Mouse (Mus musculus): ENCODE data around the gene Ankrd13b. TPM values are rescaled to one million over a fixed set of nuclear protein-coding genes. Genes with fewer than 3 reads are reported as not detected.

The Ankrd13b gene
- total RNA-seq, 4 experiments from 2014 or later, result 7.5 to 11.6 (median 9.9) TPM

DNA sequence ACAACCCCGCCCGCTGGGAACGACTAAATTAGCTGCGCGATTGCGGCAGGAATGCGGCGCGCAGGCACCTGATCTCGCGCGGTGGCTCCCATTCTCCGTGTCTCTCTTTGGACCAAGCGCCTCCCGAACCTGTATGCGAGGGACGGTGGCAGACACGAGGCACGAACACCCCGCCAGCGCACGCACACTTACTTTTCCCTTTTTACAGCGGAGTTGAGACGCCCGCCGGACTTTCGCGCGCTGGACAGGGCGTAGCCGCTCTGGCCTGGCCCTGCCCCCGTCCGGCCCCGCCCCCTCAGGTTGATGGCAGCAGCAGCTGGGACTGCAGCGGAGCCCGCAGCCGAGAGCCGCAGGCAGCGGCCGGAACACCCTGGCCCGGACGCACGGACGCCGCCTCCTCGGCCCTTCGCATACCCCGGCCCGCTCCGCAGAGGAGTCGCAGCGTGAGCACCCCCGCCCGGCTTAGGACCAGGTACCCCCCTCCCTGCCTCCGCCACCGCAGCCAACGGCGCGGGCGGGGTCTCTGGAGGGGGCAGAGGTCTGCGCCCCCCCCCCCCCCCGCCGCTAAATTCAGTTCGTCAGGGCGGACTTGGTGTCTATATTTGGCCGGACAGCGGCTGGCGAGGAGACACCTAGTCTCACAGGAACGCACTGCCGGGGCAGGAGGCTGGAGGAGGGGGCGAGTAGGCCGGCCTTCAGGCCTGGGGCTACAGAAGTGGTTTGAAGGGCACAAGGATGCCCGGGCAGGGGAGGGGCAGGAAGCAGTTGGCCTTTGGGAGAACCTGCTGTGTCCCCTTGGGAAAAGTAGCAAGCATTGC, 27.0 kb downstream of the Ankrd13b start, which contains the start of gene Coro6:
Coro6 (plus strand) TSS at position 129 of the 818 bp plus-strand sequence.
- peak; percentile 80 for DNase-seq (ENCODE audit: low spot score)

GRCm38 (mm10) chr11:77461856-77462255, 27.6 kb downstream of the Ankrd13b start:
- no peak for DNase-seq (ENCODE audit: low spot score)

DNA sequence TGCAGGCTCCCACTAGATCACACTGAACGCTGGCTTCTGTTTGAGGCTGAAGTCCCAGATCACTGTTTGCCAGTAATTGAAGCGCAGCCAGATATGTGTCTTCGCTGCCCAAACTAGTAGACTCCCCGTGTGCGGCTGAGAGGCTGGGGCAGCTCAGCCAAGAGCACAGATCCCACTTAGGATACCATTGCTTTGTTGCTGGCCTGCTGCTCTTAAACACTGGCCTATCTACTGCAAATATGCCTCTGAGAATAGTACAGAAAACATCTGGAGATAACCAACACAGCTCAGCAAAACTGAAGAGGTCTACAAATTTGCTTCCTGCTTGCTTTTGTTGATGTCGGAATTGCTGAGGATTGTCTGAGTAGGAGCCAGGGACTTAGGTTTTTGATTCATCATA, 32.6 kb downstream of the Ankrd13b start:
- DNase-seq (ENCODE audit: low spot score), result no peak

GRCm38 (mm10) chr11:77455770-77456510, 33.5 kb downstream of the Ankrd13b start:
- no peak for DNase-seq (ENCODE audit: low spot score)

DNA sequence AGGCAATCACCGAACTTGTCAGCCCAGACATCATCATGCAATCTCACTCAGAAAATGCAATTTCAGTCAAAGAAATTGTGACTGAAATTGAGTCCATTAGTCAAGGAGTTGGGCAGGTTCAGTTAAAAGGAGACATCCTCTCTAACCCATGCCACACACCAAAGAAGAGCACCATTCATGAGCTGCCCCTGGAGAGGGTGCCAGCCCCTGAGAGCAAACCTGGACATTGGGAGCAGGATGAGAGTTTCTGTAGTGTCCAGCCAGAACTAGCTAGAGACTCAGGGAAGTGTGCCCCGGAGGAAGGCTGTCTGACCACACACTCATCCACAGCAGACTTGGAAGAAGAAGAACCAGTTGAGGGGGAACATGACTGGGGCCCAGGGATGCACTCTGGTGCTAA, 36.1 kb downstream of the Ankrd13b start:
- DNase-seq (ENCODE audit: low spot score), result no peak

DNA sequence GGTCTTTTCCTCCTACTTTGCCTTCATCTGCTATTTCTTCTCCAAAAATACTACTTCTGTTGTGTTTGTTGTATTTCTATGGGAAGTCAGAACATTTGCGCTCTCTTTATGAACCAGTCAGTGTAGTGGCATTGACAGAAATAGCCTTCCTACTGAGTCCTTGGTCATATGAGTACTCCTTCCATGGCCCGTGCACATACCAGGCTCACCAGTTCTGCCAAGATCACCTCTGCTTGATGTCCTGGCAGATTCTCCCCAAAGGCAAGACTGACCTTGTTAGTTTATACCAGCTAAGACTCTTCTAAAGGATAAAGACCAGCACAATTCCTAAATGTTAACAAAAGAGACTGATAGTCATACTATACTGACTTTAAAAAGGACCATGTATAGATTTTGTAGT, 37.8 kb downstream of the Ankrd13b start:
- no peak for DNase-seq (ENCODE audit: low spot score)

DNA sequence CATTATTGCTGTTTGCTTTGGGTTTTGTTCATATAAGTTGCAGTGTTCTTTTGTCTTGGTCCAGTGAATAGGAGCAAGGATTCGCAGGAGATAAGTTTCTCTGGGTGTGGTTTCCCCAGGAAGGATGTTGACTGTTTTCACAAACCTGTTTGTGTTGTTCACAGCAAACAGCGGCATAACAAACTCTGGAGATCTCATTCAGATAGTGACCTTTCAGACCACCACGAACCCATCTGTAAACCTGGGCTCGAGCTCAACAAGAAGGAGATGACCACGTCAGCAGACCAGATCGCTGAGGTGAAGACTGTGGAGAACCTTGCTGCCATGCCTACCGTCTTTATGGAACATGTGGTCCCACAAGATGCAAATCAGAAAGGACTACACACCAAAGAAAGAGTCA, 40.3 kb downstream of the Ankrd13b start:
- no peak for DNase-seq (ENCODE audit: low spot score)

- DNase-seq (ENCODE audit: low spot score), result peak; percentile 87
These were observed 42.8 kb downstream of the Ankrd13b start for GRCm38 (mm10) chr11:77446628-77447041.

- peak; percentile 90 for DNase-seq (ENCODE audit: low spot score)
These were observed 44.5 kb downstream of the Ankrd13b start for GRCm38 (mm10) chr11:77444939-77445338.

DNA sequence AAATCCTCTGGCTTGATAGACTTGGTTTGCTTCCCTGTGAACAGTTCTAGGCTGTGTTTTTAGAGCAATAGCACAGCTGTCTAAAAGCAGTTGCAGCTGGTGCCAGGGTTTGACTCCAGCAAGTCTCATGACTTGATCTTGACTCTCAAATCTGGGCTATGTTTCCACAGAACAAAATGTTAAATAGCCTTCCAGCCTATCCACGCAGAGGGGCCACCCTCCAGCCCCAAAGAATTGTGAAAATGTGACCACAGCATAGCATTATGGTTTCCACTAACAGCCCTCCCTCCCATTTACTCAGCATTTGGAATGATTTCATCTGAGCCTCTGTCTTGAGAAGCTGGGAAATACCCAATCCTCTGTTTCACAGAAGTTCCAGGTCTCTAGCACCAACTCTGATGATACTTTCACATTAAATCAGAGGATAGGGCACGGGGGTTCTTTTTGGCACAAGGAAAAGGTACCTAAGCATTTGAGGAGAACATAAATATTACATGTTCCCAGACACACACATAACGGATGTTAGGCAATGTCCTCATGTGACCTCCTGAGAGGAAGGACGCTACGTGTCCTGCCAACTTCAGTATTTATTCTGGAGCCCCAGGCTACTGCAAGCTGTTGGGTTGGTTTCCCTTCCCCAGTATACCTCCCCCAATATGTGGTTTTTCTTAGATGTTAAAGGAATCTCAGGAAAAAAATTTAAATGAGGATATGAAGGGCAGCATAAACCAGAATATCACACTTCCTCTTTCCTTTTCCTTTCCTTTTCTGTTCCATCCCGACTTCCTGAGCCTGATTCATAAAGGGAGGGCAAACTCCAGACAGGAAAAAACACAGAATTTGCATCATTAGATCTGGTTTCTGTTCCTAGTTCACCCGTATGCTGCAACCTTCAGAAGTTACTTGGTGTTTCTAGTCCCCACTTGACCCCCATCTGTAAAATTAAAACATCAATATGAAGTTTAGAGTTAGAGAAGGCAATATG, 47.0 kb downstream of the Ankrd13b start:
- peak; percentile 91 for DNase-seq (ENCODE audit: low spot score)

DNA sequence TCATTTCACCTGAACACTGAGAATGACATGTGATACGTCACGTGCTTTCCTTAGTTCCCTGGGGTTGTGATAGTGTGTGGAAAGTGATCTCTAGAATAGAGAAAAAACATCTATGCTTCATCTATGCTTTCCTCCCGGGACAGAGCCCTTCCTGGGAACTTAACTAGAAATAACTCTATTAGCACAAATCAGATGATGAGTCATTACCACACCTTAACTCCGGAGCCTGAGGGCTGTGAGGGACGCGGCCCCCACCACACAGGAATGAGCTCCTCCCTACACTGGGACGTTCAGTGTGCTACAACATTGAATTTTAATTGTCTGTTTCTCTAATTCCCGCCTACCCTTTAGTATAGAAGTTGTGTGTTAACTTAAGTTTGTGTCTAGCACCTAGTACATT, 48.5 kb downstream of the Ankrd13b start:
- no peak for DNase-seq (ENCODE audit: low spot score)

DNA sequence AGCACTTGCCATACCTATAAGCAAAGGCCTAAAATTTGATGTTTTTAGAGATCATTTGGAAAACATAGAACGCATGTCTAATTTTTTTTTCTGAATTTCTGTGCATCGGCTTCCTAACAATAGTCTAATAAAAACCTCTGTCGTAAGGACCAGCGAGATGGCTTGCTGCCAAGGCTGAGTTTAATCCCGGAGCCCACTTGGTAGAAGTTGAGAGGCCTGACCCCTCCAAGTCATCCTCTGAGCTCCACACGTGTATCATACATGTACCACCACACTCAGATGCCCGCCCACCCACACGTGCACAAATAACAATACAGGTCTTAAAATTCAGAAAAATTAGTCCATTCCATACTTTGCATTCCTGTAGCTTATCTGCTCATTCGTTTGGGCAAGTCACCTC, 49.4 kb downstream of the Ankrd13b start:
- no peak for DNase-seq (ENCODE audit: low spot score)

DNA sequence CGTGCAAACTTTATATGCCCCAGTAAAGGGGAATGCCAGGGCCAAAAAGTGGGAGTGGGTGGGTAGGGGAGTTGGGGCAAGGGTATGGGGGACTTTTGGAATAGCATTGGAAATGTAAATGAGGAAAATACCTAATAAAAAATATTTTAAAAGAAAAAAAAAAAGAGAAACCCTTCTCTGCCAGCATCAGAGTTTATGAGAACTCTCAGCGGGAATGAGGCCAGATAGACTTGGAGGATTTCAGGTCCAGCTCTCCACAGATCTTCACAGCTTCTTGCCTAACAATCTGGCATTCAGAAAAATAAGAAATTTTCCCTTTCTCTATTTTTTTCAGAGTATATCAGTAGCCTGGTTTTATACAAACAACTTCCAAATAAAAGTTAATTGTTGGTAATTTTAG, 52.5 kb downstream of the Ankrd13b start:
- no peak for DNase-seq (ENCODE audit: low spot score)

- no peak for DNase-seq (ENCODE audit: low spot score)
These were observed 61.0 kb downstream of the Ankrd13b start for GRCm38 (mm10) chr11:77428446-77428845.

DNA sequence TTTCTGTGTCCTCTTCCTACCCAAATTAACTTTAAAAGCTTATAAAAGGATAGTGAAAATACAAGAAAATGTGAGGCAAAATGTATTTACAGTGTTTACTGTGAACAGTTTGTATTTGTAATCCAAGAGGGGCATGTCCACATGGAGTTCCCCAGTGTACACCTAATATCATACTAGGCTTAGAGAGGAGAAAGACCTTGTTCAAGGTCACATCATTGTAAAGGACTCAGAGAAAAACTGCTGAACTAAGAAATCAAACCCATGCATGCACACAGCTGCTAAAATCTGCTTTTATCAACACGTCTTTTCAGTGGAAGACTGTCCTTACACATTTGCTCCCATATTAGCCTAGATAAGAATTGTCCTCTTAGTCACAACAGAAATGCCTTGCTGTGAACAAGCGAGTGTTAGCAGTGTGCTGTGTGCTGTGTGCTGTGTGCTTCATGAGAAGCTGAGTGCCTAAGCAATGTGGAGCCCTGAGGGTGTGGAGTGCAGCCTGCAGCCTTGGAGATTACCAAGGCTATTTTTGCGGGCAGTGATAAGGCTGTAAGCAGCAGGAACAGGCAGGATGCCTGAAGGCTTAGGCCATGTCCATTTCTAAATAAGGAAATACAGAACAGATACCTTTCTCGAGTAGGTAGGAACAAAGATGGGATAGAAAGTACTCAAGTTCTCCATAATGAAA, 66.2 kb downstream of the Ankrd13b start:
- DNase-seq (ENCODE audit: low spot score), result no peak

Other genes starting within 250 kb of the Ankrd13b start
- gene Coro6, start 27.3 kb downstream of the Ankrd13b start, total RNA-seq (2022), result 100 to 1,000 TPM; 221 to 251 (median 232) TPM
- gene Git1, start 3.9 kb upstream of the Ankrd13b start, total RNA-seq (2022), result 10 to 100 TPM; 53.5 to 63.3 (median 57.1) TPM
- 1 to 10 TPM; 1.7 to 3.2 (median 2.2) TPM for gene Abhd15, start 25.4 kb upstream of the Ankrd13b start, total RNA-seq (2022)
- 10 to 100 TPM; 10.5 to 12.4 (median 11.4) TPM for gene Trp53i13, start 26.3 kb upstream of the Ankrd13b start, total RNA-seq (2022)
- gene Gm10392, start 29.5 kb upstream of the Ankrd13b start, total RNA-seq (2022), result not detected
- 10 to 100 TPM; 48.8 to 61.9 (median 56.1) TPM for gene Taok1, start 118.1 kb upstream of the Ankrd13b start, total RNA-seq (2022)
- 10 to 100 TPM; 38.9 to 49.7 (median 45.2) TPM for gene Nufip2, start 196.5 kb upstream of the Ankrd13b start, total RNA-seq (2022)
- gene Cryba1, start 235.6 kb upstream of the Ankrd13b start, total RNA-seq (2022), result not detected